Mouse (Mus musculus) lung, postnatal 10 days (tissue): Measurements from ENCODE around the gene Dcdc2a.

ENCODE experiments used
- DNase-seq: peaks from one replicate; pipeline ENCODE4 v3.0.0; 2021

Gene Dcdc2a

DNA sequence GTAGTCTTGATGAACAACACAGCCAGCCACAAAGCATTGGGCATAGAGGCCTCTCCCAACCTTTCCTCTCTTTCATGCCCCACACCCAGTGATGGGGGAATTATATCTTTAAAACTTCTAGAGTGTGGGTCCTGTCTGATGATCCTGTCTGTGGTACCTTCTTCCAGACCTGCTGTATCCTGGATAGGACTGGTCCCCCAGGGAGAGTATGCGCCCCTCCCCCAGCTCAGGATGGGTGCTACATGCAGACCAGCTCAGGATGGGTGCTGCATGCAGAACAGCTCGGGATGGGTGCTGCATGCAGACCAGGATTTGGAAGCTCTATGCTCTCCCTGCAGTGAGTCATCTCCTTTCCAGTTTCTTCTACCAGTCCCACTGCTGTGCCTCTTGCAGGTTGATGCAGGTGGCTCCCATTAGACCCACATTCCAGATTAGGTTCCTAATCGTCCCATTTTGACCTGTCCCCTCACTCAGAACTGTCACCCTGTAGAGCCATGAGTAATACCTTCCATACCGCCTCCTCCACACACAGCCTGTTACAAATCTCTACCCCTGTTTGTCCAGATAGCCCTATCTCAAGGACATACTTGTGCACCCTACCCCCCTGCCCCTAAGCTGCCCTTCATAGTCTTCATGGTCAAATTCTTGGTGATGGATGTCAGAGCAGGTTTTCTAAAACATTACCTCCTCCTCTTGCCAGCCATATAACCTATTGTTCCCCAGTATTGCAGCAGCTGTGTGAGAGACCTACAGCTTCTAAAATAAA, 122.6 kb downstream of the Dcdc2a start:
- DNase-seq: no peak

DNA sequence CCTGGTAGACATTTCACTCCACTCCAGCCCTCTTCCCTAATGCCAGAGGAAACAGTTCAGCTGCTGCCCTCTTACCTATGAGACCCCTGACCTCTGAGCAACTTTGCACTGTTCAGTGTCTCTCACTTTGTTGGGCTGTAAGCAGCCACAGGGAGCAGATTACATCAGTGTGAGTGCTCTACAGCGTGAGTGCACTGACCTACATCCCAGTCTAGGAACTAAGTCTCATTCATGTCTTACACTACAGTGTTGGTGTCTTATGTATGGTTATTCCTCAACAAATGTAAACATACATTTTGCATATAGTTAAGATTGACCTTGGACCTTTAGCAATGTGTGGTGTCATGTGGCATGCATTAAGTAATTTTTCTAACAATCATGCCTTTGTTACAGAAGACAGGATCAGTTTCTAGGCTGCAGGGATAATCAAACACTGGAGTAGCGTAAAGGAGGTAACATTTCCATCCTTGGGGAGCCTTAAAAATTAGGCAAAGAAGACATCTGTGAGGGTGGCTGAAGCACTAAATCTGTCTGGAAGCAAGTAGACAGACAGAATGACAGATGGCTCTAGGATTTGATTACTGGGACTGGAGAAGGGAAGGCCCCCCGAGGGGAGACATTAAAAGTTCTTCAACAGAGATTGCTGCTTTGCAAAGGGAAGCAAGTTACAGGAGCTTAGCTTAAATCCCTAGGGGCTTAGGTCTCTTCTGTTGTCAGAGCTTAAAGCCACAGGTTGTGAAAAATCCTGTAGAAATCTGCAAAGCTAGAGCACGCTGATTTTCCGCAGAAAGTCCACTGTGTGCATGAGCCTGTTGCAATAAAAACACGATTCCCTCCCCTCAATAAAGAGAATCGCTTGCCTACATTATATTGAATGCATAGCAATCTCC, 130.9 kb downstream of the Dcdc2a start:
- no peak for DNase-seq

DNA sequence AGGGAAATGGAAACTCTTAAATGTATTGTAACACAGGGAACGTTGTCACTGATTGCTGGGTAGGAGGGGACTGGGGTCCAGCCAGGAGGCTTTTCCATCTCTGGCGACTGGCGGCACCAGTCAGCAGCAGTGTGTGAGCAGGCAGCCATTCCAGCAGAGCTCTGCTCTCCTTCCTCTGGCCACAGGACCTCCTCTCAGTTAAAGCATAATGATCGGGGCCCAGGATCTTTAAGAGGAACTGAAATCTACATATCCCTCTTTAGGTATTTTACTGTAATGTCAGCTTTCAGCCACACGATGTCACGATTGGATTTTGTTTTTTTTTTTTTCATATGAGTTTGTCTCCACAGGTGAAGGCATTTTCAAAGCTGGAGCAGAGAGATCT, 131.5 kb downstream of the Dcdc2a start:
- no peak for DNase-seq

DNA sequence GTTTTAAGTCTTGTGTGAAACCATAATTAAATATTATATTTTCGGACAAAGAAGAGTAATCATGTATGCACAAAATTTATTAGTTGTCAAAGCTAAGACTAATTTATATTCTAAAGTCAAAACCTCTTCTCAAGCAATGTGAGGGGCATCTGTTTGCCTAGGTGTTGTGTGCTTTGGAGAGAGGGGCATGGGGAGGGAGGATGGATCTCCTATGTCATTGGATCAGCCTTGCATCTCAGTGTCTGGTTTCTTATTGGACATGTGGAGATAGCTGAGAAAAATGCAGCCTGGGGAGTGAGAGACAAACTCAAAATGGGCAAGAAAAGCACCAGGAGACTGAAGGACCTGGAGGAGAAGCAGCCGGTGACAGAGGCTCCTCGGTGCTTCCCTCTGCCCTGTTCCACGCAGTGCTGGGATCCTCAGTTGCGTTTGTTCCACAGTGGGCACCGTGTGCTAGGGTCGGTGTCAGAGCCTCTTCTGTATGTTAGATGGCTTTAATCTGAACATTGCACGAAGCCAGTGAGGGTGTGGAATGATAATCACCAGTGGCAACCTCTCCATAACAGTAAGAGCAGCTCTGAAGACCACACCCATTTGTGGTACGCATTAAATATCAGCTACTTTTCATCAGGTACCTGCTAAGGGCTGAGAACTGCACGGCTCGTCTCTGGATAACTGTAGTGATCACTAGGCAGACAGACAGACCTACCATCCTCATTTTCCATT, 133.8 kb downstream of the Dcdc2a start:
- DNase-seq: no peak

DNA sequence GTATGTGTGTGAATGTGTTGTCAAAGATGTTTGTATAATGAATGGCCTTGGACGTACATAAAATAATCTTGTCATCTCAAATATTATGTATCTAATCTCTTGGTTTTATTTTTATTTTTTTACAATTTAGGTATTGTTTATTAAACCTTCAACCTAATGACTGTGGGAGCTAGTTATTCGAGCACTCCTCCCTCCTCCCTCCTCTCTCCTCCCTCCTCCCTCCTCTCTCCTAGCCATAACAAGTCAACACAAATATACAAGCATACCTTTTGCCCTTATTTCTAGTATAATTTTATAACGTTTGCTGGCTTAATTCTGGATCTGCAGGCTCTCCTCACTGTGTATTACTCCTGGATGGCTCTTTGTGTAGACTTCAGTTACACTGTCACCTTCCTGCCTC, 134.4 kb downstream of the Dcdc2a start:
- DNase-seq: no peak

DNA sequence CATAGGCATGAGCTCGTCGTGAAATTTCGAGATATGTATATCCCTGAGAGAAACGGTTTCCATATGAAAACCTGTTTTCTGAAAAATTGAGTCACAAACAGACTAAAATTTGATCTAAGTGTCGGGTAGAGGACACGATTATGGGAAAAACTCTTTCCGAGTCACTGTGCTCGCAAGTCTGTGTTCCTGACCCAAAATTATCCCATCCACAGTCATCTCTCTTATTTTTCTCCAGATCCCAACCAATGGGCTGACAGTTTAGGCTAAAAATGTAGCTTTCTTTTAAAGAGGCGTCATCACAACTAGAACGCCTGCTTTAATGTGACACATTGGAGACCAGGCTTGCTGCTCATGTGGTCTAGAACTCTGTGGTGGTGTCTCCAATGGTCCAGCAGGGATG, 139.9 kb downstream of the Dcdc2a start:
- DNase-seq: no peak

DNA sequence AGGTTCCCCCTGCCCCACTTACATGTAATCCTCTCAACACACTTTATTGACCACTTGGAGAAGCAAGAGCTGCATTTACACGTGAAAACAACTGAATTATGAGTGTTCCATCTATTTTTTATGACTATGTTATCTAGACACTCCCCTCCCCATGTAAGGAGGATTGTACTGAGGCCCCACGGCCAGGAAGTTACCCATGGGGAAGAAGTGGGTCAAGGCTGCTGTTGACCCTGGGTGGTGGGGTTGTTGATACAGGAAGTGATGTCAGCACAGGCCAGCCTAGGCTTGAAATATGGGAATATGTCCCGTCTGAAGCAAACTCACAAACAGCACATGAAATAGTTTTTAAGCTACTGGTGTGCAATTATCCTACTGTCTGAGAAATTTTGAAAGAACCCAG, 144.1 kb downstream of the Dcdc2a start:
- DNase-seq: no peak

DNA sequence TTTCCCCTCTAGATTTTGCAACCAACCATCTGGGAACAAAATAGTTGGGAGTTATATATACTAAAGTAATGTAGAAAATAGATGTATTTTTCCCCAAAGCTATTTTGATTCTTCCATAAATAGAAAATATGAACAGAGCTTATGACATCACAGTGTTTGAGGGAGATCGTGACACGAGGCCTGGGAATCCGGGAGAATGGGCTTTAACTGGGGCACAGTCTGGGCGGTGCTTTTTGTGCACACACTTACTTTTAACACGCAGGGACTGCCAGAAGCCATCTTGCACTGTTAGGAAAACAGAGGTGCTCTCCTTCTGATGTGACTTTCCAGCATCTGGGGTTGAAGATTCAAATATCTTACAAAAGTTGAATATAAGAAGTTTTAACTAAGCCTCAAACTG, 151.1 kb downstream of the Dcdc2a start:
- no peak for DNase-seq

DNA sequence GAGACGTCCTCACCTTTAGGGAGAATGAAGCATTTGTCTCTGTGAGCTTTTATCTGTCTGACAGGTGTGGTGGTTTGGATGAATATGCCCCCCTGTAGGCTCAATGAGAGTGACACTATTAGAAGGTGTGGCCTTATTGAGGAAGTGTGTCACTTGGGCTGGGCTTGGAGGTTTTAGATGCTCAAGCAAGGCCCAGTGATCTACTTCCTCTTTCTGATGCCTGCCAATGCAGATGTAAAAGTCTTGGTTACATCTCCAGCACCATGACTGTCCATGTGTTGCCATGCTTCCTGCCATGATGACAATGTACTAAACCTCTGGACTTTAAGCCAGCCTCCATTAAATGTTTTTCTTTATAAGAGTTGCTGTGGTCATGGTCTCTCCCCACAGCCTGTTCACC, 162.6 kb downstream of the Dcdc2a start:
- DNase-seq: no peak

DNA sequence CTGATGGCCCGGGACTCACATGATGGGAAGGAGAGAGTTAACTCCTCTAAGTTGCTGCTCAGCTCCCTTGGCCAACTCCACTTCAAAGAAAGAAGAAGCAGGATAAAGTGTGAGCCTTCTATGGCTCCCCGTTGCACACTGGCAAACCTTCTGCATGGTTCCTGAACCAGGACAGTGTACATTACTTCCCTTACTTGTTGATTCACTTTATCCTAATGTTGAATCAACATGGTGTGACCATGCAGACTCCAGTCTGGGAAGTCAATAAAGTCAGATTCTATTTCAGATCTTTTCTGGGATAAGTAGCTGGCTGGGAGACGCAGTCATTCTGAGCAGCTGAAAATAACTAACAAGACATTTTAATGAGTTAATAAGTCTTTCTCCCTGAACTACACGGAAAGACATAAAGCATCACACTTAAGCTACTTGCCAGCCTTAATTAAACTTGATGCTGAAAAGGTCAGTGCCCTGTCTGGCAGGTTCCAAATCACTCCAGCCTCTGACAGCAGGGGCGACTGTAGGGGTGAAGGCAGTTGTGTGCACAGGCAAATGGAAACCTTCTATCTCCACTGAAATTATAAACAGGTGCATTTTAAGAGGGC, 164.5 kb downstream of the Dcdc2a start:
- DNase-seq: no peak

DNA sequence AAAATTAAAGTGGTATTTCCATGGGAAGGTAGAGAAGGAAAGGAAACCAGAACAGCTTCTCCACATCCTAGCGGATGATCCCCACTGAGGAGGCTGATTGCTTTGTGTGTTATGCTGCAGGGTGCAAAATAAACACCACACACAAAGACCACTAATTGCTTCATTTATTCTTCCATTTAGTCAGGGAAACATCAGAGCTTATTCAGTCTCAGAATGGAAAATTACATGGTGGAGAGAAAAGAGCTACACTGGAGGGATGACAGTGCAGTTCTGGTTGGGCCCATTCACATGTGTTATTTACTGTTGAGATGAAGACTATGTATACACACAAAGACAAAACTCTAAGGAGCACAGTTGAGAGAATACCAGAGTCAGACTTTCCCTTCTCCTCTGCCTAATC, 196.1 kb downstream of the Dcdc2a start:
- no peak for DNase-seq

DNA sequence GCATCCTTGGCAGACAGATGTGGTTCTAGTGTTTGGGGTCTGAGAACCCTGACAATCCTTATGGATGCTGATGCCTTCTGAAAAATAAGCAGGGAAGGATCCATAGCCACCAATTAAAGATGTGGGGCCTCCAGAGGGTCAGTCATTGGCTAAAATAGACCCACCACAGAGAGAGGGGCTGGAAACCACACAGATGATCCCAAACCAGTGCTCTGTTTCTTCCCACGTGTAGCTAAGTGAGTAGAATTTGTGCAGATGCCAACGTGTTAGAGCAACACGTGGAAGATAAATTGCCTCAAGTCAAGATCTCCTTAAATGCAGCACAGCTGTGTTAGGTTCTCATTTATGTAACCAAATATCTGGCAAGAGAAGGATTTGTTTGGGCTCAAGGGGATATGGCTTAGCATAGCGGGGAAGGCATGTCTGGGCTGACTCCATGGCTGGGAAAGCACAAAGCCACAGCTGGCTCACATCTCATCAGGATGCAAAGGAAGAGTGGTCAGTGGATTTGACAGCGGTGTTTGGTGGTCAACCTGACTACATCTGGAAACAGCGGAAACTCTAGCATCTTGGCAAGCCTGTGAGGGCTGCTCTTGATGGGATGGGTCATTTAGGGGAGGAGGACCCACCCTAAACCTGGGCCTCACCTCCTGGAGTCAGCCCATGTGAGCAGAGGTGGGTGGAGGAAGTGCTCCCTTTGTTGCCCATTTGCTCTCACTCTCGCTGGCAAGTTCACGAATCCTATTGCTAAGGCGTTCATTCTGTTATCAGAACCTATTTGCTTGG, 198.9 kb downstream of the Dcdc2a start:
- no peak for DNase-seq

DNA sequence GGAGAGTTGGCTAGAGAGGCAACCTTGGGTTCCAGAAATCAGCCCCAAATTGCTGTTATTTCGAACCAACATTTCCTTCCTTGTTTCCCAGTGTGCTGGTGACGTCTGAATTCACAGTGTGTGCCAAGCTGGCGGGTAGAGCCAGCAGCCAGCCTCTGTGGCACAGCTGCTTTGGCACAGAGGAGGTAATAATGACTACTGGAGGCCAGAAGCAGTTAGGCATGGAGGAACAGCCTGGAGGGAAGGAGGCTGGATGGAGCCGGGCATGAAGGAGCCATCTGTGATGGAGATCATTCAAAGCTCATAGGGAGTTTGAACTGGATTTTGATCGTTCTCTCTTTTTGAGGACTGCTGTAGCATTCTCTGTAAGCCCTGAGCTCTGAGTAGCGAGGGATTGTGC, 201.8 kb downstream of the Dcdc2a start:
- DNase-seq: no peak
